Mouse (Mus musculus) thymus, adult 2 months (tissue): ENCODE data around the gene Il13ra1. TPM values are rescaled to one million over a fixed set of nuclear protein-coding genes. Genes with fewer than 3 reads are reported as not detected.

Experiments
- DNase-seq: peaks from one replicate; pipeline ENCODE4 v3.0.0; 2021
- H3K27ac ChIP-seq: fragments of 200-500 bp; 2 replicates; pipeline ENCODE4 v1.5.1; 2012; ENCODE audit warnings: low read length, control low read depth; ENCODE audit not compliant: control insufficient read depth, insufficient read depth
- H3K27me3 ChIP-seq: fragments of 200-500 bp; 2 replicates; pipeline ENCODE4 v1.6.1; 2012; ENCODE audit warnings: mild to moderate bottlenecking, low read length, moderate library complexity, mixed read lengths; ENCODE audit not compliant: control insufficient read depth, insufficient read depth
- H3K36me3 ChIP-seq: fragments of 200-500 bp; 2 replicates; pipeline ENCODE4 v1.6.1; 2012; ENCODE audit warnings: mild to moderate bottlenecking, low read length, moderate library complexity; ENCODE audit not compliant: control insufficient read depth, insufficient read depth
- H3K4me1 ChIP-seq: fragments of 200-500 bp; replicated peaks from 2 replicates; pipeline ENCODE4 v1.6.1; 2012; ENCODE audit warnings: low read length; ENCODE audit not compliant: control insufficient read depth, insufficient read depth
- H3K4me3 ChIP-seq: fragments of 200-500 bp; 2 replicates; pipeline ENCODE4 v1.5.1; 2012; ENCODE audit warnings: mild to moderate bottlenecking, low read length, control low read depth, moderate library complexity; ENCODE audit not compliant: control insufficient read depth, insufficient read depth
- CTCF ChIP-seq: fragments of 200-500 bp; IDR thresholded peaks from 2 replicates; pipeline ENCODE4 v1.5.1; 2012; ENCODE audit warnings: mild to moderate bottlenecking, control low read depth, low read length, moderate library complexity, borderline replicate concordance; ENCODE audit not compliant: control insufficient read depth, poor library complexity, insufficient read depth; ENCODE audit errors: extremely low read depth
- POLR2A ChIP-seq: fragments of 200-500 bp; IDR thresholded peaks from 2 replicates; pipeline ENCODE4 v1.6.1; 2012; ENCODE audit warnings: mild to moderate bottlenecking, low read length, control low read depth, moderate library complexity; ENCODE audit not compliant: control insufficient read depth, poor library complexity, insufficient read depth; ENCODE audit errors: extremely low read depth
- WGBS: fragments of 180-500 bp; shearing (Covaris S2); methylation state at CpG from one replicate; pipeline ENCODE4 v1.1.7; 2018; 5-methylcytosine and 5-hydroxymethylcytosine counted together
- polyA plus RNA-seq: library from polyadenylated mRNA; depleted of rRNA; stranded (reverse); fragments of >200 nt; gene quantifications from 2 replicates; pipeline ENCODE4 v1.2.3, GENCODE M21; 2012; rRNA removed

Gene Il13ra1
- polyA plus RNA-seq, 1 experiment = 3.6 TPM

DNA sequence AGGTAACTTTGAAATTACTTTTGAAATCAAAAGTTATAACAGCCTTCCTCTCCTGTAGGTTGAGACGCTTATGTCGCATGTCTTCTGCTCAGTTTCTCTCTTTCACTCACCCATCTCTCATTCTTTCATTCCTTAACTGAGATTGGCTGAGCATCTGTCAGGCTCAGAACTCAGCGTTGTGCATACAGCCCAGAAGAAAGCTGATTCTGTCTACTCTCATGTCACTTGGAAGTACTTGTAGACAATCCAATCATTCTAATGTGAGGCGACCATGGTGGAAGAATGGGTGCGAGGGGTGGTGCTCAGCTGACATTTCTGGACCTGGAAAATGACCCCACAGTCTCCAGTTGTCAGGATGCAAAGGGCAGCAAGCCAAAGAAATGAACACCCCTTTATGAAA, 74.1 kb downstream of the Il13ra1 start:
- TF ChIP-seq CTCF (no peak), POLR2A (no peak)
- DNase-seq = no peak
- no peaks in the 10 kb centered on the region for H3K27me3 ChIP-seq
- 84% methylated on average over 5 of the region's 5 CpGs for WGBS
- H3K27ac ChIP-seq = no peak overlapping the region
- H3K4me1 ChIP-seq = no peaks in the 10 kb centered on the region
- no peaks in the 10 kb centered on the region for H3K36me3 ChIP-seq
- no peak overlapping the region for H3K4me3 ChIP-seq

DNA sequence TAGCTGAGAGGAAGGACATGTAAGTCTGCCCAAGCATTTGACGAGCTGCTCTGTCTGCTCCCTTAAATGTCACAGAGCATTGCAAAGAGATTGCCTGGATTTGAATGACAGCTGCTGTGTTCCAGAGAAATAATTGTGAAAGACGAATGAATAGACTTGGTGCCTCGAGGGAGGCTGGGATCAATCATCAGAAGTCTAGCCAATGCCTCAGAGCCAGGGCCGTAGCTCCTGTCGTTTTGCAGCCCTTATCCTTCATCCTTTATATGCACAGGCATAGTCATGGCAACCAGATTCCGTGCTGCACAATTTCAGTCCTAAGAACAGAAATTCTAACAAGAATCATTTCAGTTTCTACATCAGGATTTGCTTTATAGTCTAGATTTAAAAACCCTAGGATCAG, 74.5 kb downstream of the Il13ra1 start:
- Histone ChIP-seq H3K36me3 (no peaks in the 10 kb centered on the region), H3K4me1 (no peaks in the 10 kb centered on the region), H3K27me3 (no peaks in the 10 kb centered on the region), H3K27ac (no peak overlapping the region), H3K4me3 (no peak overlapping the region)
- WGBS = 79% methylated on average over 6 of the region's 6 CpGs
- TF ChIP-seq POLR2A (no peak), CTCF (no peak)
- no peak for DNase-seq

DNA sequence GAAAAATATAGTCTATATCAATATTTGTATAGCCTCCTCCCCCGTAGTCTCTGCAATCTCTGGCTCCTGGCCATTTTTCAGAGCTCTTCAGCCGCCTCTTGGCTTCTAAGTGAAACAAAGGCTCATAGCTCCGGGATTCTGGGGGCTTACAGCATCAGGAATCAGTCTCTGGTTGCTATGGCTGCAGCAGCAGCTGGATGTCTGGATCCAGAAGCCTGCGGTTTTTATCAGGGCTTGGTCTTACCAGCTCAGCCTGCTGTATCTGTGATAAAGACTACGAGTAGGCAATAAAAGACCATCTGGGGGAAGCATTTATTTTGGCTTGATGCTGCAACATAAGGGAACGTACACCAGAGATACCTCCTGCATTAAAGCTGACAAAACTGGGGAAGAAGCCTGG, 82.0 kb downstream of the Il13ra1 start:
- no peak for DNase-seq
- H3K36me3 ChIP-seq = no peaks in the 10 kb centered on the region
- H3K4me3 ChIP-seq = no peak overlapping the region
- peaks cover 5% of the 10 kb centered on the region; the same call in 1 of the 2 replicates for H3K4me1 ChIP-seq
- 80% methylated on average over 6 of the region's 6 CpGs for WGBS
- TF ChIP-seq POLR2A = no peak
- TF ChIP-seq CTCF = no peak
- H3K27ac ChIP-seq = no peak overlapping the region
- H3K27me3 ChIP-seq = no peaks in the 10 kb centered on the region

DNA sequence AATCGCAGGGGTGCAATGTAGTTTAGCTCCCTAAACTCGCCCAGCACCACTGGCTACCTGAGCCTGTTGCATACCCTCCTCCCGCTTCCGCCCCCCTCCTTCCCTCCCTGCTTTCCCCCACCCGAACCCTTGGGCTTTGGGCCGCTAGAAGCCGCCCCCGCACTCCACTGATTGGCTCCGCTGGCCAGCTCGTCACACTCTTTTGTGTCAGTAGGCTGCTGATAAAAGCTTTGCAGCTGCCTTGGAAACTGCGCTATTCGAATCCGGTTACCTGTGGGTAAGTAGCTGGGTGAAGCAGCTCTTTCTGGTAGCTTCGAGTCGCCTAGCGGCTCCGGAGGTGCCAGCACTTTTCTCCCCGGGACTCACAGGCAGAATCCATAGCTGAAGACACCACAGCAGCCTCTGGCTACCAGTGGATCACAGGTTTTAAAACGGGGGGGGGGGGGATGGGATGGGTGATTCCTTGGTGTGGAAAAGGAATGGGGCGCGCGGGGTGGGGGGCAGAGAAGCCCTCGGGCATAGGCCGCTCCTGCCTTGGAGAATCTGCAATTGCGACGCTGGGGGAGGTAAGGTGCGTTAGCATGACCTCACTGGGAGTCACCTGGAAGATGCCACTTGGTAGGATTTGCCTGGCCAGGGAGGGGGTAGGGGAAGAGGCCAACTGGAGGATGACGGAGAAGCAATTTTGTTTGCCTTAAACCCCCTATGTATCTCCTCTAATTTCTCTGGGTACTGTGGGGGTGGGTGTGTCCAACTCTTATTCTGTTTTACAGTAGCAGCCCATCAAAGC, 84.0 kb downstream of the Il13ra1 start, which contains the start of gene Zcchc12:
Gene Zcchc12 (plus strand): TSS at position 169 of the 790 bp plus-strand sequence.
- Histone ChIP-seq H3K36me3 (no peaks in the 10 kb centered on the region), H3K4me1 (peaks cover 5% of the 10 kb centered on the region), H3K4me3 (peak within 1 kb of the TSS; percentile 22), H3K27ac (no peak within 1 kb of the TSS; the same call in 1 of the 2 replicates), H3K27me3 (no peaks in the 10 kb centered on the region)
- DNase-seq = peak; percentile 58
- WGBS = 16% methylated on average over 23 of the region's 28 CpGs
- TF ChIP-seq POLR2A (no peak), CTCF (no peak)

DNA sequence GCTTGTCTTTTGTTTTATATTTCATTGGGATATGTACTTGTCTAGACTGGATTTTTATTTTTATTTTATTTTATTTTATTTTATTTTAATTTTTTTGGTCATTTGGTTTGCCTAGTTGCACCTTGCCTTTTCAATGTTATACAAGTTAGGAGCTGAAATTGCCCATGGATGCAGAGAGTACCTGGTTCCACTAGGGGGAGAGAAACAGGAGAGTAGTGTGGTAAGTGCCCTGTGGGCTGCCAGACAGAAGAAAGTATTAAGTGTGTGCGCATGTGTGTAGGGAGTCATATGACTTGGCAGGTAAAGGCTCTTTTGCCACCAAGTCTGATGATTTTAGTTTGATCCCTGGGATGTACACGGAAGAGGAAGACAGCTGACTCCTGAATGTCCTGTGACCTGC, 97.6 kb downstream of the Il13ra1 start:
- Histone ChIP-seq H3K27me3 (no peaks in the 10 kb centered on the region), H3K4me1 (no peaks in the 10 kb centered on the region), H3K4me3 (no peak overlapping the region), H3K27ac (no peak overlapping the region), H3K36me3 (no peaks in the 10 kb centered on the region)
- no peak for TF ChIP-seq POLR2A
- no peak for TF ChIP-seq CTCF
- DNase-seq = no peak
- WGBS = 74% methylated on average over 2 of the region's 2 CpGs

DNA sequence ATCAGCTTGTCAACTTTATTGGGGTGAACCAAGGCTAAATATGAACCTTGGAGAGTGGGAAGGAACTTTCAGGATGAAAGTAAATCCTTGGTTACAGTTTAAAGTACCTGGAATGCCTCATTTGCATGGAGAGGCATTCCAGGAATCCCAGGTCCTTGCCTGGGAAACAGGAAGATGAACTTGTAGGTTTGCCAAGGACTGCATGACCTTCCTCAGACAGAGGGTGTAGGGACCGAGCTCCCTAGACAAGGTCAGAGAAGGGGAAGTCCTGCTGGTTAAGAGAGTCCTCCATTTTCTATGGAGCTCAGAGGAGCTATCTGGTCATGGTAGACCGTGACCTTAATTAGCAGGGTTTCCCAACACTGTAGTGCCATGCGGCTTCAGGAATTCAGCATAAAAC, 99.3 kb downstream of the Il13ra1 start:
- TF ChIP-seq POLR2A (no peak), CTCF (no peak)
- H3K4me3 ChIP-seq = no peak overlapping the region
- H3K36me3 ChIP-seq = no peaks in the 10 kb centered on the region
- H3K27ac ChIP-seq = no peak overlapping the region
- no peak for DNase-seq
- no peaks in the 10 kb centered on the region for H3K4me1 ChIP-seq
- no peaks in the 10 kb centered on the region for H3K27me3 ChIP-seq
- WGBS = 96% methylated on average over 3 of the region's 3 CpGs

Other genes starting within 250 kb of the Il13ra1 start
- gene Dock11, start 223.3 kb upstream of the Il13ra1 start, polyA plus RNA-seq = 11.0 and 11.4 TPM in 2 replicates
- 3.0 and 3.7 TPM in 2 replicates for gene Zcchc12, start 83.8 kb downstream of the Il13ra1 start, polyA plus RNA-seq
- 1.7 and 2.3 TPM in 2 replicates for gene Lonrf3, start 216.2 kb downstream of the Il13ra1 start, polyA plus RNA-seq